Mouse (Mus musculus): ENCODE results near the gene Tyw1.

DNA sequence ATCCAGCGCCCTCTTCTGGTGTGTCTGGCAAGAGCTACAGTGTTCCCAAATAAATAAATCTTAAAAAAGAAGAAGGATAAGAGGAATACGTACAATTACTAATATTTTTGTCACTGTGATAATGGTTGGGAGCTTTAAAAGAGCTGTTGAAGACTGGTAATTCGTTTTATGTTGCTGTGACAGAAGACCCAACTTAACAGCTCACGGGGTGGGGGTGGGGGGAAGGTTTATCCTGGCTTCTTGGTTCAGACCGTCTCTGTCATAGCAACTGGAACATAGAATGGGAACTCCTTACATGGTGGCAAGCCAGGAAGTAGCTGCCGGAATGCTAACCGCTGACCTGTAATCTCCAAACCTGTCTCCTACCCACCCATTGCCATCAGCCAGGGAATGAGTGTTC lies 38.6 kb upstream of the Tyw1 start, which contains the start of gene Tmem248:
- TF ChIP-seq CTCF (IDR thresholded peaks at IDR 0.05; ENCODE audit: extremely low read depth, insufficient read depth, low read length) (no peak), POLR2A (IDR thresholded peaks at IDR 0.05; ENCODE audit: extremely low read depth, insufficient read depth, low read length) (no peak)

Data from cortical plate, adult 2 months (tissue).